Mouse (Mus musculus): Measurements from ENCODE around the gene H2-DMb2. TPM values are rescaled to one million over a fixed set of nuclear protein-coding genes. Genes with fewer than 3 reads are reported as not detected.

H2-DMb2 gene
- polyA plus RNA-seq, 1 experiment from 2014 or later: 2.1 TPM

GRCm38 (mm10) chr17:34188010-34188409, 44.9 kb downstream of the H2-DMb2 start:
- ATAC-seq: peak; percentile 49
- Histone ChIP-seq H3K4me3 (ENCODE audit: low read depth, low read length) (peak overlapping the region; percentile 72), H3K4me1 (ENCODE audit: insufficient read depth) (peaks cover 16% of the 10 kb centered on the region), H3K27ac (ENCODE audit: low read depth) (peak overlapping the region; percentile 79), H3K36me3 (replicated peaks; ENCODE audit: insufficient read depth, low read length) (peaks cover 21% of the 10 kb centered on the region), H3K4me2 (ENCODE audit: low read depth, low read length) (peak overlapping the region; percentile 95), H3K27me3 (ENCODE audit: insufficient read depth, low read length) (no peaks in the 10 kb centered on the region), H3K9ac (replicated peaks) (peak overlapping the region; percentile 77), H3K9me3 (ENCODE audit: low read length) (no peaks in the 10 kb centered on the region)
- peak; percentile 57 for DNase-seq
- WGBS (ENCODE audit: insufficient replicate concordance): 2% methylated on average over 20 of the region's 20 CpGs
- TF ChIP-seq CTCF (IDR thresholded peaks at IDR 0.05; ENCODE audit: low read depth): no peak
- no peak for TF ChIP-seq EP300 (IDR thresholded peaks at IDR 0.05; ENCODE audit: low read depth)

DNA sequence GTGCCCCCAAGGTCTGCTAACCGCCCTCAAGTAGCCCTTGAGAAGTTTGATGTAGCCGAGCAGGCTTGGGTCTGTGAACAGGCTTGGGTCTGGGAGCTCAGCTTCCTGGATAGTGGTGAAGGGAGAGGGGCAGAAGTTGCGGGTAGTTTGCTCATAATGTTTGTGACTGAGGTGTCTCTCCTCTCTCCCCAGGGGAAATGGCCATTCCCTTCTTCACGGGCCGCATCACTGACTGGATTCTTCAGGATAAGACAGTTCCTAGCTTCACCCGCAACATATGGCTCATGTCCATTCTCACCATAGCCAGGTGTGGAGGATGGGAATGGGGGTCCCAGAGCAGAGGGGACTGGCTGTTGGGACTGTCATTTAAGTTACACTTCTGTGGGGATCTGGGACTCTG, 45.9 kb downstream of the H2-DMb2 start:
- H3K9ac ChIP-seq (replicated peaks): no peak overlapping the region
- H3K27ac ChIP-seq (ENCODE audit: low read depth): no peak overlapping the region
- peaks cover 24% of the 10 kb centered on the region for H3K36me3 ChIP-seq (replicated peaks; ENCODE audit: insufficient read depth, low read length)
- ATAC-seq (no peak), DNase-seq (no peak)
- no peaks in the 10 kb centered on the region for H3K27me3 ChIP-seq (ENCODE audit: insufficient read depth, low read length)
- TF ChIP-seq CTCF (IDR thresholded peaks at IDR 0.05; ENCODE audit: low read depth): no peak
- TF ChIP-seq EP300 (IDR thresholded peaks at IDR 0.05; ENCODE audit: low read depth): no peak
- 68% methylated on average over 6 of the region's 6 CpGs for WGBS (ENCODE audit: insufficient replicate concordance)
- no peaks in the 10 kb centered on the region for H3K9me3 ChIP-seq (ENCODE audit: low read length)
- peak overlapping the region; percentile 41 for H3K4me2 ChIP-seq (ENCODE audit: low read depth, low read length)
- peaks cover 16% of the 10 kb centered on the region for H3K4me1 ChIP-seq (ENCODE audit: insufficient read depth)
- no peak overlapping the region for H3K4me3 ChIP-seq (ENCODE audit: low read depth, low read length)

GRCm38 (mm10) chr17:34192852-34193251, 49.7 kb downstream of the H2-DMb2 start:
- DNase-seq: no peak
- WGBS (ENCODE audit: insufficient replicate concordance): 55% methylated on average over 16 of the region's 16 CpGs

GRCm38 (mm10) chr17:34193468-34193867, 50.4 kb downstream of the H2-DMb2 start:
- Histone ChIP-seq H3K4me1 (ENCODE audit: insufficient read depth) (peaks cover 10% of the 10 kb centered on the region), H3K4me2 (ENCODE audit: low read depth, low read length) (no peak overlapping the region), H3K9me3 (ENCODE audit: low read length) (no peaks in the 10 kb centered on the region), H3K27me3 (ENCODE audit: insufficient read depth, low read length) (peaks cover 3% of the 10 kb centered on the region; the same call in 1 of the 2 replicates), H3K36me3 (replicated peaks; ENCODE audit: insufficient read depth, low read length) (peaks cover 37% of the 10 kb centered on the region), H3K4me3 (ENCODE audit: low read depth, low read length) (no peak overlapping the region), H3K27ac (ENCODE audit: low read depth) (no peak overlapping the region), H3K9ac (replicated peaks) (no peak overlapping the region)
- ATAC-seq (no peak), DNase-seq (no peak)
- TF ChIP-seq CTCF (IDR thresholded peaks at IDR 0.05; ENCODE audit: low read depth) (no peak), EP300 (IDR thresholded peaks at IDR 0.05; ENCODE audit: low read depth) (no peak)
- 67% methylated on average over 8 of the region's 8 CpGs for WGBS (ENCODE audit: insufficient replicate concordance)

More at GRCm38 (mm10) chr17:34192852-34193251, 49.7 kb downstream of the H2-DMb2 start:
- TF ChIP-seq EP300 (IDR thresholded peaks at IDR 0.05; ENCODE audit: low read depth) (no peak), CTCF (IDR thresholded peaks at IDR 0.05; ENCODE audit: low read depth) (no peak)
- no peak overlapping the region for H3K4me2 ChIP-seq (ENCODE audit: low read depth, low read length)
- H3K27me3 ChIP-seq (ENCODE audit: insufficient read depth, low read length): peaks cover 3% of the 10 kb centered on the region; the same call in 1 of the 2 replicates
- no peaks in the 10 kb centered on the region for H3K9me3 ChIP-seq (ENCODE audit: low read length)
- H3K4me1 ChIP-seq (ENCODE audit: insufficient read depth): peaks cover 10% of the 10 kb centered on the region
- H3K9ac ChIP-seq (replicated peaks): no peak overlapping the region
- H3K4me3 ChIP-seq (ENCODE audit: low read depth, low read length): no peak overlapping the region
- peaks cover 37% of the 10 kb centered on the region for H3K36me3 ChIP-seq (replicated peaks; ENCODE audit: insufficient read depth, low read length)
- H3K27ac ChIP-seq (ENCODE audit: low read depth): no peak overlapping the region
- no peak for ATAC-seq

GRCm38 (mm10) chr17:34194723-34195122, 51.6 kb downstream of the H2-DMb2 start:
- Histone ChIP-seq H3K4me2 (ENCODE audit: low read depth, low read length) (no peak overlapping the region), H3K4me1 (ENCODE audit: insufficient read depth) (peaks cover 9% of the 10 kb centered on the region), H3K9me3 (ENCODE audit: low read length) (no peaks in the 10 kb centered on the region), H3K27ac (ENCODE audit: low read depth) (no peak overlapping the region), H3K27me3 (ENCODE audit: insufficient read depth, low read length) (peaks cover 3% of the 10 kb centered on the region; the same call in 1 of the 2 replicates), H3K4me3 (ENCODE audit: low read depth, low read length) (no peak overlapping the region), H3K36me3 (replicated peaks; ENCODE audit: insufficient read depth, low read length) (peaks cover 34% of the 10 kb centered on the region), H3K9ac (replicated peaks) (no peak overlapping the region)
- TF ChIP-seq CTCF (IDR thresholded peaks at IDR 0.05; ENCODE audit: low read depth) (no peak), EP300 (IDR thresholded peaks at IDR 0.05; ENCODE audit: low read depth) (no peak)
- DNase-seq (no peak), ATAC-seq (no peak)
- WGBS (ENCODE audit: insufficient replicate concordance): 79% methylated on average over 4 of the region's 4 CpGs

- Histone ChIP-seq H3K4me2 (ENCODE audit: low read depth, low read length) (no peak overlapping the region), H3K4me3 (ENCODE audit: low read depth, low read length) (no peak overlapping the region), H3K27ac (ENCODE audit: low read depth) (no peak overlapping the region), H3K9me3 (ENCODE audit: low read length) (no peaks in the 10 kb centered on the region), H3K4me1 (ENCODE audit: insufficient read depth) (peaks cover 9% of the 10 kb centered on the region), H3K27me3 (ENCODE audit: insufficient read depth, low read length) (peaks cover 3% of the 10 kb centered on the region; the same call in 1 of the 2 replicates), H3K36me3 (replicated peaks; ENCODE audit: insufficient read depth, low read length) (peaks cover 22% of the 10 kb centered on the region), H3K9ac (replicated peaks) (no peak overlapping the region)
- TF ChIP-seq CTCF (IDR thresholded peaks at IDR 0.05; ENCODE audit: low read depth): no peak
- no peak for TF ChIP-seq EP300 (IDR thresholded peaks at IDR 0.05; ENCODE audit: low read depth)
- DNase-seq: peak; percentile 43
- no peak for ATAC-seq
- 26% methylated on average over 12 of the region's 12 CpGs for WGBS (ENCODE audit: insufficient replicate concordance)
Measured at GRCm38 (mm10) chr17:34196491-34196890, 53.4 kb downstream of the H2-DMb2 start.

Data from liver, postnatal 0 days (tissue).